Comparison of ENCODE assay signal across 24 mouse cellular contexts in genomic region chr6:134934305-134934704, GRCm38 (mm10). TPM values are rescaled to one million over a fixed set of nuclear protein-coding genes. Genes with fewer than 3 reads are reported as not detected.
DNase-seq lines count a peak whose midpoint lies in the region; ATAC-seq lines count a peak whose summit lies in the region.
"Had no signal": no experiment of that assay in that cellular context is flagged by ENCODE, and none has a peak within 500 bp of the region (broad histone marks: within the 10 kb centered on the region; RNA-seq: fewer than 3 reads in every experiment).

No protein-coding gene starts in this region.

- peaks cover 54% of the 10 kb centered on the region for H3K36me3 ChIP-seq in liver, embryonic 13.5 days
- peaks cover 11% of the 10 kb centered on the region for H3K36me3 ChIP-seq in liver, embryonic 16.5 days (ENCODE audit: control insufficient read depth, insufficient read depth)
- H3K36me3 ChIP-seq: heart, embryonic 10.5 days; hindbrain, embryonic 12.5 days; hindbrain, embryonic 15.5 days had no signal

- DNase-seq in liver, embryonic 13.5 days, result no peak
- no peak for DNase-seq in liver
- no peak for DNase-seq in spleen, adult 18-20 months
- no peak for DNase-seq in cerebellum, postnatal 14 days
- DNase-seq in T-cell, adult 2 months (ENCODE audit: low spot score), result no peak
- DNase-seq: adrenal gland, adult 2 months; adrenal gland, postnatal 14 days; cerebellum, adult 11-12 months; cerebellum, adult 8-10 months; cerebellum, postnatal 10 days; forebrain, postnatal 0 days; gastrocnemius, adult 2 months; gastrocnemius, postnatal 25 days; heart, adult 2 months had no signal

- no peak for ATAC-seq in liver, embryonic 13.5 days (ENCODE audit: low read depth)
- ATAC-seq in erythroblast, adult 5-6 weeks (replicated peaks; ENCODE audit: low FRiP score, poor library complexity, severe bottlenecking), result peak; percentile 60
- ATAC-seq in liver, embryonic 16.5 days (ENCODE audit: low read depth), result no peak
- ATAC-seq in megakaryocyte-erythroid progenitor cell, adult 5-6 weeks (replicated peaks; ENCODE audit: low FRiP score, low TSS enrichment, poor library complexity, severe bottlenecking), result peak; percentile 31; the same call in 1 of the 2 replicates
- ATAC-seq: CD4-positive, CD25-positive, alpha-beta regulatory T cell, adult 4 months; forebrain, embryonic 14.5 days; forebrain, postnatal 0 days; Patski had no signal

- H3K27ac ChIP-seq in liver, embryonic 13.5 days, result no peak overlapping the region
- no peak overlapping the region for H3K27ac ChIP-seq in liver, embryonic 16.5 days (ENCODE audit: low read length)
- H3K27ac ChIP-seq: gastrocnemius, adult 2 months; heart, adult 2 months; heart, embryonic 10.5 days; heart, embryonic 13.5 days; hindbrain, embryonic 12.5 days; hindbrain, embryonic 15.5 days had no signal

- peak overlapping the region; percentile 96; the same call in 1 of the 2 replicates for H3K4me2 ChIP-seq in liver, embryonic 13.5 days
- peak overlapping the region; percentile 10; the same call in 1 of the 2 replicates for H3K4me2 ChIP-seq in liver, embryonic 16.5 days (ENCODE audit: low read depth, low read length)
- H3K4me2 ChIP-seq: heart, embryonic 13.5 days; hindbrain, embryonic 12.5 days; hindbrain, embryonic 15.5 days had no signal

- H3K4me3 ChIP-seq in liver, embryonic 13.5 days (replicated peaks), result no peak overlapping the region
- H3K4me3 ChIP-seq in liver, embryonic 16.5 days (ENCODE audit: low read depth, low read length), result no peak overlapping the region
- H3K4me3 ChIP-seq: gastrocnemius, adult 2 months; heart, adult 2 months; heart, embryonic 10.5 days; heart, embryonic 13.5 days; hindbrain, embryonic 12.5 days; hindbrain, embryonic 15.5 days had no signal

- no peaks in the 10 kb centered on the region for H3K27me3 ChIP-seq in liver, embryonic 13.5 days
- H3K27me3 ChIP-seq in liver, embryonic 16.5 days (ENCODE audit: control insufficient read depth, insufficient read depth, low read depth, low read length), result no peaks in the 10 kb centered on the region
- H3K27me3 ChIP-seq: heart, embryonic 13.5 days; hindbrain, embryonic 12.5 days; hindbrain, embryonic 15.5 days; Patski had no signal

- 0 out of 2 replicates have a peak overlapping the region, but pooled peaks have one; percentile 27 for H3K9ac ChIP-seq in liver, embryonic 13.5 days
- H3K9ac ChIP-seq in liver, embryonic 16.5 days (ENCODE audit: low read depth, low read length), result no peak overlapping the region
- H3K9ac ChIP-seq: forebrain, postnatal 0 days; heart, embryonic 13.5 days; hindbrain, embryonic 12.5 days; hindbrain, embryonic 15.5 days had no signal

- 69% methylated on average over 5 of the region's 5 CpGs for WGBS in liver, embryonic 13.5 days (ENCODE audit: insufficient replicate concordance)
- WGBS in liver, embryonic 16.5 days (ENCODE audit: insufficient replicate concordance), result 60% methylated on average over 5 of the region's 5 CpGs

- H3K9me3 ChIP-seq in liver, embryonic 13.5 days (replicated peaks), result no peaks in the 10 kb centered on the region
- H3K9me3 ChIP-seq in liver, embryonic 16.5 days (replicated peaks; ENCODE audit: control insufficient read depth, low read length), result no peaks in the 10 kb centered on the region
- H3K9me3 ChIP-seq: heart, embryonic 10.5 days; heart, embryonic 13.5 days; hindbrain, embryonic 12.5 days; hindbrain, embryonic 15.5 days had no signal

- H3K4me1 ChIP-seq in liver, embryonic 13.5 days (replicated peaks), result peaks cover 71% of the 10 kb centered on the region
- peaks cover 35% of the 10 kb centered on the region for H3K4me1 ChIP-seq in liver, embryonic 16.5 days (ENCODE audit: control insufficient read depth, low read depth, low read length)

RNA-seq across cellular contexts. Expression of gene Cdkn1b, which starts 14.1 kb away (rescaled TPM):
- 13.0 and 14.2 TPM in 2 replicates for polyA plus RNA-seq in liver, embryonic 13.5 days (2015; fragmentation: Nextera tagmentation; extraction: Ambion mirVana)
- total RNA-seq in erythroblast, adult 5-6 weeks (2015; ENCODE audit: low replicate concordance), result 256 and 258 TPM in 2 replicates
- 354 and 386 TPM in 2 replicates for total RNA-seq in erythroblast, adult 5-6 weeks (2017; ENCODE audit: low replicate concordance)
- 11.7 and 17.4 TPM in 2 replicates for polyA plus RNA-seq in liver, embryonic 16.5 days (2015; fragmentation: Nextera tagmentation; extraction: Ambion mirVana)
- total RNA-seq in megakaryocyte-erythroid progenitor cell, adult 5-6 weeks (2014; fragmentation: Nextera tagmentation), result 17.2 and 22.1 TPM in 2 replicates
- total RNA-seq in megakaryocyte-erythroid progenitor cell, adult 5-6 weeks (2017), result 34.9 and 49.3 TPM in 2 replicates

RNA-seq across cellular contexts. Expression of gene Gpr19, which starts 35.9 kb away (rescaled TPM):
- polyA plus RNA-seq in liver, embryonic 13.5 days (2015; fragmentation: Nextera tagmentation; extraction: Ambion mirVana), result 5.3 and 6.0 TPM in 2 replicates
- total RNA-seq in erythroblast, adult 5-6 weeks (2015; ENCODE audit: low replicate concordance), result 2.7 and 5.0 TPM in 2 replicates
- total RNA-seq in erythroblast, adult 5-6 weeks (2017; ENCODE audit: low replicate concordance), result 2.1 and 8.3 TPM in 2 replicates
- polyA plus RNA-seq in liver, embryonic 16.5 days (2015; fragmentation: Nextera tagmentation; extraction: Ambion mirVana), result 5.7 and 6.4 TPM in 2 replicates
- 6.5 and 6.9 TPM in 2 replicates for total RNA-seq in megakaryocyte-erythroid progenitor cell, adult 5-6 weeks (2014; fragmentation: Nextera tagmentation)
- total RNA-seq in megakaryocyte-erythroid progenitor cell, adult 5-6 weeks (2017), result 4.5 and 7.0 TPM in 2 replicates

RNA-seq across cellular contexts. Expression of gene Apold1, which starts 47.2 kb away (rescaled TPM):
- 2.1 and 2.2 TPM in 2 replicates for polyA plus RNA-seq in liver, embryonic 13.5 days (2015; fragmentation: Nextera tagmentation; extraction: Ambion mirVana)
- total RNA-seq in erythroblast, adult 5-6 weeks (2015; ENCODE audit: low replicate concordance), result 0.19 and 2.1 TPM in 2 replicates
- total RNA-seq in erythroblast, adult 5-6 weeks (2017; ENCODE audit: low replicate concordance), result 4.9 and 6.4 TPM in 2 replicates
- 2.0 and 2.3 TPM in 2 replicates for polyA plus RNA-seq in liver, embryonic 16.5 days (2015; fragmentation: Nextera tagmentation; extraction: Ambion mirVana)
- 0.90 and 1.5 TPM in 2 replicates for total RNA-seq in megakaryocyte-erythroid progenitor cell, adult 5-6 weeks (2014; fragmentation: Nextera tagmentation)
- total RNA-seq in megakaryocyte-erythroid progenitor cell, adult 5-6 weeks (2017), result 0.66 and 0.80 TPM in 2 replicates

Comparison
In these comparisons a context has a peak if more than half of its experiments do, and no peak if none do; other contexts are left out.
1. ATAC-seq: peak in erythroblast, adult 5-6 weeks (single experiment) and megakaryocyte-erythroid progenitor cell, adult 5-6 weeks (single experiment); none in liver, embryonic 13.5 days (single experiment) and liver, embryonic 16.5 days (single experiment).
2. RNA of gene Cdkn1b, which starts 14.1 kb away (total RNA-seq): 256 to 386 TPM in erythroblast, adult 5-6 weeks; 17.2 to 49.3 TPM in megakaryocyte-erythroid progenitor cell, adult 5-6 weeks; every median in the first group is over 4 times any median in the second.